Mouse (Mus musculus): ENCODE data around the gene Tmem119. TPM values are rescaled to one million over a fixed set of nuclear protein-coding genes. Genes with fewer than 3 reads are reported as not detected.

The Tmem119 gene
- total RNA-seq (2023) = under 1 TPM; 0.76 to 0.79 TPM

DNA sequence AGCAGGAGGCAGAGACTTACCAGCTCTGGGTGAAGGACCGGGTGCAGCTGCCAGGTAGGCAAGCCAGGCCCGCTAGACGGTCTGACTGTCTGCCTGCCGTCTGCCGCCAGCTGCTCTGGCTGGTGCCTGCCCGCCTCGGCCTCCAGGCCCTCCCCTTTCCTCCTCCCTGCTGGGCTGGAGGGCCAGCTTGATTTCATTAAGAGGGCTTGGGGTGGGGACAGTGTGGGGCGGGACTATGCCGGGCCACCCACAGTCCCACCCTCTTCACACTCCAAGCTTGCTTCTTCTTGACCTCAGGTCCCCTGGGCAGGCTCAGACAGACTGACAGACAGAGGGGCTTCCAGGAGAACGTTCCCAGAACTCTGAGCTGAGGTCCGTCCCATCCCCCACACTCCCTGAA, at the start of gene Tmem119:
Tmem119 (minus strand) TSS at position 237 of the 400 bp plus-strand sequence.

DNA sequence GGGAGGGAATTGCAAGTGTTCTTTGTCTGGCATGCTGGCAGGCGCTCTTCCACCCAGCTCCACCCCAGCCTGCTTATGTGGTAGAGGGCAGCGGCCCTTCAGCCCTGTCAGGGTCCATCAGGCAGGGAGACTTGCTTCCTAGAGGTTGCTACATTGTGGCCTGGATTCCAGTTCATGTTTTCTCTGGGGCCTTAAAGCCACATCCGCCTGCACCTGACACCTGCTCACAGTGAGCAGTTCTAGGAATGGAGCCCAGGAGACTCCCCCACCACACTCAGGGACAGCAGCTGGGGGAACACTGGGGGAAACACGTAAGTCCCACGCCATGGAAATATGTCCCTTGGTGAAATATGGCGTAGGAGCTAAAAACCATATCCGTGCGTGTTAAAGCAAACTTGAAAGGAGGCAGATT, 32.2 kb upstream of the Tmem119 start, which contains the start of gene Selplg:
Selplg (minus strand) TSS at position 155 of the 412 bp plus-strand sequence.

DNA sequence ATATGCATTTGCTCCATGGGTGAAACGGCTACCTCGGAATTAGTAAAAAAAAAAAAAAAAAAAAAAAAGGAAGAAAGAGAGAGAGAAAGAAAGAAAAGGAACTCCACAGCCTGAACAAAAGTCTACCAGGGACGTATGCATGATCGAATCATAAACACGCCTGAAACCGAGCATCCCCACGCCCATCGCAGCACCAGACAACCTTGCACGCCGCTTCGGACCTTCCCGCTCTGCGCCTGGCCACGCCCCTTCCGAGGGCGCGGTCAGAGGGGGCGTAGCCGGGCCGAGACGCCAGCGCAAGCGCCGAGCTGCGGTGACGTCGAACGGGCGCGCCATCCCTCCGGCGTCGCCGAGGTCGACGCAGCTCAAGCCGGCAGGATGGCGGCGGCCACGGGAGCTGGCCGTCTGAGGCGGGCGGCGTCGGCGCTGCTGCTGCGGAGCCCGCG, 27.8 kb downstream of the Tmem119 start, which contains the start of the genes Sart3 and Iscu:
Sart3 (minus strand) TSS at position 61 of the 446 bp plus-strand sequence.
Iscu (plus strand) TSS at position 299 of the 446 bp plus-strand sequence.

Other genes starting within 250 kb of the Tmem119 start
- 10 to 100 TPM; 41.9 to 54.1 TPM for gene Cmklr1, start 150.1 kb downstream of the Tmem119 start, total RNA-seq (2023)
- gene 1700069L16Rik, start 75.7 kb downstream of the Tmem119 start, total RNA-seq (2023) = not detected
- 1 to 10 TPM; 4.0 to 5.3 TPM for gene Ficd, start 64.7 kb downstream of the Tmem119 start, total RNA-seq (2023)
- gene Sart3, start 28.0 kb downstream of the Tmem119 start, total RNA-seq (2023) = 10 to 100 TPM; 34.8 to 36.5 TPM
- gene Iscu, start 27.8 kb downstream of the Tmem119 start, total RNA-seq (2023) = 100 to 1,000 TPM; 120 to 124 TPM
- 100 to 1,000 TPM; 485 to 500 TPM for gene Selplg, start 32.1 kb upstream of the Tmem119 start, total RNA-seq (2023)
- 100 to 1,000 TPM; 168 TPM for gene Coro1c, start 108.2 kb upstream of the Tmem119 start, total RNA-seq (2023)
- 10 to 100 TPM; 52.9 to 62.1 TPM for gene Ssh1, start 193.4 kb upstream of the Tmem119 start, total RNA-seq (2023)
- gene Dao, start 203.2 kb upstream of the Tmem119 start, total RNA-seq (2023) = not detected

Data from monocyte, adult 59 days (primary cell).